Mouse (Mus musculus) hindbrain, embryonic 15.5 days (tissue): Measurements from ENCODE around the gene Fstl1. TPM values are rescaled to one million over a fixed set of nuclear protein-coding genes. Genes with fewer than 3 reads are reported as not detected.

Source experiments
- ATAC-seq: fragments of 200-750 bp; cut with Nextera tagmentation; 2 replicates; pipeline ENCODE4 v1.8.0; 2017; ENCODE audit warnings: low read depth, moderate number of reproducible peaks, moderate TSS enrichment; ENCODE audit not compliant: low FRiP score
- H3K27ac ChIP-seq: fragments of 300-500 bp; sonication (generic); replicated peaks from 2 replicates; pipeline ENCODE4 v1.5.1; 2015; ENCODE audit warnings: mild to moderate bottlenecking, inconsistent platforms
- H3K27me3 ChIP-seq: fragments of 300-500 bp; sonication (generic); 2 replicates; pipeline ENCODE4 v1.6.1; 2015; ENCODE audit warnings: control low read depth, inconsistent platforms
- H3K36me3 ChIP-seq: fragments of 300-500 bp; sonication (generic); 2 replicates; pipeline ENCODE4 v1.6.1; 2015; ENCODE audit warnings: control low read depth, inconsistent platforms
- H3K4me1 ChIP-seq: fragments of 300-500 bp; sonication (generic); replicated peaks from 2 replicates; pipeline ENCODE4 v1.6.1; 2015; ENCODE audit warnings: control low read depth, inconsistent platforms
- H3K4me2 ChIP-seq: fragments of 300-500 bp; sonication (generic); 2 replicates; pipeline ENCODE4 v1.6.1; 2015; ENCODE audit warnings: moderate library complexity, mild to moderate bottlenecking, inconsistent platforms
- H3K4me3 ChIP-seq: fragments of 300-500 bp; sonication (generic); 2 replicates; pipeline ENCODE4 v1.5.1; 2015; ENCODE audit warnings: mild to moderate bottlenecking, inconsistent platforms
- H3K9ac ChIP-seq: fragments of 300-500 bp; sonication (generic); 2 replicates; pipeline ENCODE4 v1.6.1; 2015; ENCODE audit warnings: inconsistent platforms
- H3K9me3 ChIP-seq: fragments of 300-500 bp; sonication (generic); 2 replicates; pipeline ENCODE4 v1.6.1; 2016; ENCODE audit warnings: control low read depth, inconsistent platforms
- WGBS: fragments of 180-500 bp; shearing (Covaris S2); methylation state at CpG from one replicate; pipeline ENCODE4 v1.1.7; 2015; 5-methylcytosine and 5-hydroxymethylcytosine counted together
- polyA plus RNA-seq: library from polyadenylated mRNA; unstranded; fragments of >200 nt; fragmentation: Nextera tagmentation; extraction: Ambion mirVana; gene quantifications from 2 replicates; pipeline ENCODE4 v1.2.1, GENCODE M21; 2015

Gene Fstl1
- polyA plus RNA-seq, 1 experiment from 2014 or later = 92.7 TPM

DNA sequence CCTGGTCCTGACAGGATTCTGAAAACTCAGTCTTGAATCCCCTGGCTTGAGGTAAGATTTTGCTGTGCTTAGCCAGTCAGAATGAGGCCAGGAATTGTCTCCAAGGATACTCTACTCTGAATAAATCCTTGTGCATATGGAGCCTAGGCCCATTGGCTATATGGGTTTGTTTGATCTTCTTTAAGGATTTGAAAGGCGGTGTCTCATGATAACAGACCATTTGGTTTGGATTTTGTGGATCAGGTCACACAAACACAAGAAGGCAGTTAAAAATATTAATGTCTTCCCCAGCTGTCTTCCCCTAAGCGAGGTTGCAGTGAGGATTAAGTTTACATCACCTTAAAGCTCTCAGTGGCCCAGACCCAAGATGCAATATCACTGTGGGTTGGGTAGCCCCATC, 65.8 kb downstream of the Fstl1 start:
- no peaks in the 10 kb centered on the region for H3K27me3 ChIP-seq

DNA sequence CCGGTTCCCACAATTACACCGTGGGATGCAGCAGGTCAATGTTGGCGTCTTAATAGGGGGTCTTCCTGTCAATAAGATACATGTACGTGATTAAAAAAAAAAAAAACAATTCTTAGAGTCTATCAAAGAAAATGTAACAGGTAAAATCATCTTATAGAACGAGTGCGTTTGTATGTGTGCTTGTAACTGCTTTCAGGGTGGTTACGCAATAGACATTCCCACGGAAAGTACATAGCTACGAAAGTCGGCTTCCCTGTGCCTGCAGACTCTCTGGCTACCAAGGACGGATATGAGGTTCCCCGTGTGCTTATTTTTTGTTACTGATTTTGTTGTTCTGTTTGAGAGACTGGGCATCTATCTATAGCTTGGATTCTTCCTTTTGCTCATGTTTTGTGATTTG, 67.1 kb downstream of the Fstl1 start:
- WGBS = 90% methylated on average over 12 of the region's 12 CpGs
- ATAC-seq = no peak
- H3K4me2 ChIP-seq = no peak overlapping the region

More for the DNA sequence above, 65.8 kb downstream of the Fstl1 start:
- Histone ChIP-seq H3K9ac (no peak overlapping the region), H3K4me3 (no peak overlapping the region), H3K4me1 (no peaks in the 10 kb centered on the region), H3K9me3 (no peaks in the 10 kb centered on the region), H3K27ac (no peak overlapping the region), H3K36me3 (no peaks in the 10 kb centered on the region), H3K4me2 (no peak overlapping the region)
- no peak for ATAC-seq
- WGBS = 86% methylated on average over 2 of the region's 2 CpGs

GRCm38 (mm10) chr16:37845202-37845925, 68.7 kb downstream of the Fstl1 start:
- no peak overlapping the region for H3K27ac ChIP-seq
- H3K4me2 ChIP-seq = no peak overlapping the region
- H3K4me1 ChIP-seq = no peaks in the 10 kb centered on the region
- ATAC-seq = no peak
- no peak overlapping the region for H3K9ac ChIP-seq
- no peaks in the 10 kb centered on the region for H3K9me3 ChIP-seq
- no peak overlapping the region for H3K4me3 ChIP-seq
- H3K36me3 ChIP-seq = no peaks in the 10 kb centered on the region
- no peaks in the 10 kb centered on the region for H3K27me3 ChIP-seq
- WGBS = 86% methylated on average over 7 of the region's 7 CpGs

More for the DNA sequence above, 67.1 kb downstream of the Fstl1 start:
- no peaks in the 10 kb centered on the region for H3K36me3 ChIP-seq
- no peaks in the 10 kb centered on the region for H3K9me3 ChIP-seq
- H3K27me3 ChIP-seq = no peaks in the 10 kb centered on the region
- no peak overlapping the region for H3K9ac ChIP-seq
- no peaks in the 10 kb centered on the region for H3K4me1 ChIP-seq
- no peak overlapping the region for H3K4me3 ChIP-seq
- H3K27ac ChIP-seq = no peak overlapping the region

DNA sequence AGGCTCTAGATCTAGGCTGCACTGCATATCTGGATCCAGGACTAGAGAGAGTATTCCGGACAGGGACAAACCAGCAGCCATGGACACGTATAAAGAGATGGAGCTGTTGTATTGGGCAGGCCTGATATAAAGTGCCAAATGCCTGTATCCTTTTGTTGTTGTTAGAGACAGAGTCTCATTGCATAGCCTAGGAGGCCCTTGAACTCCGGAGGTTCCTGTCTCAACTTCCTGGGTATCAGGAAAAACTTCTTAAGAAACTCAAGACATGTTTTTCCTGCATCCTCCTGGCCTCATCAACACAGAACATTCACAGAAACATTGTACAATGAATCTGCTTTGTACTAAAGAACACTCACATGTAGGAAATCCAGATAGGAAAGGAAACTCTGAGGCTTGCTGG, 70.4 kb downstream of the Fstl1 start:
- Histone ChIP-seq H3K27ac (no peak overlapping the region), H3K4me2 (no peak overlapping the region), H3K4me1 (no peaks in the 10 kb centered on the region), H3K36me3 (no peaks in the 10 kb centered on the region), H3K9ac (no peak overlapping the region), H3K4me3 (no peak overlapping the region), H3K9me3 (no peaks in the 10 kb centered on the region), H3K27me3 (no peaks in the 10 kb centered on the region)
- ATAC-seq = no peak
- 89% methylated on average over 3 of the region's 3 CpGs for WGBS

GRCm38 (mm10) chr16:37851366-37851765, 74.7 kb downstream of the Fstl1 start:
- ATAC-seq = no peak
- Histone ChIP-seq H3K9ac (no peak overlapping the region), H3K4me2 (no peak overlapping the region), H3K27me3 (no peaks in the 10 kb centered on the region), H3K9me3 (no peaks in the 10 kb centered on the region), H3K27ac (no peak overlapping the region), H3K4me3 (no peak overlapping the region), H3K4me1 (0 out of 2 replicates have a peak, but pooled peaks cover 4% of the 10 kb centered on the region), H3K36me3 (no peaks in the 10 kb centered on the region)
- WGBS = 60% methylated on average over 5 of the region's 5 CpGs

- no peak overlapping the region for H3K4me2 ChIP-seq
- no peaks in the 10 kb centered on the region for H3K36me3 ChIP-seq
- H3K4me3 ChIP-seq = no peak overlapping the region
- H3K27ac ChIP-seq = no peak overlapping the region
- WGBS = 52% methylated on average over 9 of the region's 9 CpGs
- H3K9ac ChIP-seq = no peak overlapping the region
- H3K4me1 ChIP-seq = 0 out of 2 replicates have a peak, but pooled peaks cover 4% of the 10 kb centered on the region
- no peak for ATAC-seq
- H3K27me3 ChIP-seq = no peaks in the 10 kb centered on the region
- H3K9me3 ChIP-seq = no peaks in the 10 kb centered on the region
These were observed 76.6 kb downstream of the Fstl1 start for GRCm38 (mm10) chr16:37853279-37853678.

DNA sequence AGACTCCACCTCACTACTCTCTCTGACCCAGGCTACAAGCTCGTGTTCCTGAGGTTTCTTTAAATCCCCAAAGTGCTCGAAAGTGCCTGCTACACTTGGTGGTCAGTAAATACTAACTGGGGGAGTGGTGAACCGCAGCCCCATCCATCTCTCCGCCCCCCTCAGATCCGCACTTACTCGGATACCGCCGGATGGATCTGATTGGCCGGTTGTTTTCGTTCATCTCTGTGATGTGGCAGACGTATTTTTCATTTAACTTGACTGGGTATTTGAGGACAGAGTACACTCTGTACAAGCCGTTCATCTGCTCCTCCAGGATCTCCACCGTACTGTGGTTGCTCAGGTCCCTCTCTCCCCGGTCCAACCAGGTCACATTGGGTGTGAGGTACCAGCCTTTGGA, 77.4 kb downstream of the Fstl1 start:
- no peaks in the 10 kb centered on the region for H3K36me3 ChIP-seq
- H3K4me2 ChIP-seq = no peak overlapping the region
- H3K9me3 ChIP-seq = no peaks in the 10 kb centered on the region
- H3K4me1 ChIP-seq = 0 out of 2 replicates have a peak, but pooled peaks cover 4% of the 10 kb centered on the region
- H3K4me3 ChIP-seq = no peak overlapping the region
- no peak overlapping the region for H3K27ac ChIP-seq
- no peaks in the 10 kb centered on the region for H3K27me3 ChIP-seq
- no peak for ATAC-seq
- no peak overlapping the region for H3K9ac ChIP-seq
- 78% methylated on average over 14 of the region's 14 CpGs for WGBS

GRCm38 (mm10) chr16:37854593-37854992, 77.9 kb downstream of the Fstl1 start:
- no peak overlapping the region for H3K4me3 ChIP-seq
- 0 out of 2 replicates have a peak, but pooled peaks cover 4% of the 10 kb centered on the region for H3K4me1 ChIP-seq
- H3K4me2 ChIP-seq = no peak overlapping the region
- no peaks in the 10 kb centered on the region for H3K9me3 ChIP-seq
- ATAC-seq = no peak
- WGBS = 79% methylated on average over 5 of the region's 5 CpGs
- no peaks in the 10 kb centered on the region for H3K27me3 ChIP-seq
- no peak overlapping the region for H3K27ac ChIP-seq
- no peak overlapping the region for H3K9ac ChIP-seq
- no peaks in the 10 kb centered on the region for H3K36me3 ChIP-seq

GRCm38 (mm10) chr16:37855583-37855982, 78.9 kb downstream of the Fstl1 start:
- 0 out of 2 replicates have a peak, but pooled peaks cover 4% of the 10 kb centered on the region for H3K4me1 ChIP-seq
- ATAC-seq = no peak
- no peak overlapping the region for H3K4me2 ChIP-seq
- H3K9ac ChIP-seq = no peak overlapping the region
- H3K27ac ChIP-seq = no peak overlapping the region
- no peak overlapping the region for H3K4me3 ChIP-seq
- no peaks in the 10 kb centered on the region for H3K9me3 ChIP-seq
- 85% methylated on average over 8 of the region's 8 CpGs for WGBS
- H3K36me3 ChIP-seq = no peaks in the 10 kb centered on the region
- H3K27me3 ChIP-seq = no peaks in the 10 kb centered on the region

DNA sequence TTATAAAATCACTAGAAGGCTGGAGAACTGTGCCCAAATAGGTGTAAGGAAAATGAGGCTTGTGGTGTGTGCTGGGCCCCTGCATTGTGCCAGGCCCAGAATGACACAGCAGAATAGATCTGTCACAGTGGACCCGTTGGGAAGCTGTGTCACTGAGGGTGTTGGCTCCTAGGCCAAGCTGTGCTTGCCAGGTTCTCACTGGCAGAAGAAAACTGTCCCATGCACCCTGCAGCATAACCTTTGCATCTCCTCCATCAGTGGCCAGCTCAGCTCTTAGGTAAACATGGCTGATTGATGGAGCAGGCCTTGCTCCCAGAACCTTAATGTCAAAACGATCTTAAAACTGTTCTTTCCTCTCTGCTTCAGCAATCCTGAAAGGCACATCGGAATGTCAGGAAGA, 79.7 kb downstream of the Fstl1 start:
- no peak overlapping the region for H3K27ac ChIP-seq
- no peak for ATAC-seq
- no peak overlapping the region for H3K4me3 ChIP-seq
- no peak overlapping the region for H3K9ac ChIP-seq
- H3K4me2 ChIP-seq = no peak overlapping the region
- no peaks in the 10 kb centered on the region for H3K36me3 ChIP-seq
- WGBS = 74% methylated on average over 3 of the region's 3 CpGs
- no peaks in the 10 kb centered on the region for H3K9me3 ChIP-seq
- H3K27me3 ChIP-seq = no peaks in the 10 kb centered on the region
- 0 out of 2 replicates have a peak, but pooled peaks cover 4% of the 10 kb centered on the region for H3K4me1 ChIP-seq

DNA sequence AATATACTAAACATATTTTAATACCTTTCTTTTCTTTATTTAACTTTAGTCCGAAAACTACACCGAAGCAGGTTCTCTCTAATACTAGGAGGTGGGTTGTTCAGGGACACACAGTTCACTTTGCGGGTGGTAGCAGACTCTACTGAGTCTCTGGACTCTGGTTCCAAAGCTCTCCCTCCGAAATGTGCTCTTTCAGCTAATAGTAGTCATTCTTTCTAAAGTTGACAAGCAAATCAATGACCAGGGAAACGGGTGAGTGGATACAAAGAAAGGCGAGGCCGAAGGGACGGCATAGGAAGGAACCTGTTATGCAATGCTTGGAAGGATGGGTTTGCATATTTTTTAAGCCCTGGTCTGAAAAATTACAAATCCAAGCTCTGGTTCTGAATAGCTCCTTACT, 80.8 kb downstream of the Fstl1 start:
- Histone ChIP-seq H3K36me3 (no peaks in the 10 kb centered on the region), H3K4me1 (0 out of 2 replicates have a peak, but pooled peaks cover 4% of the 10 kb centered on the region), H3K27me3 (no peaks in the 10 kb centered on the region), H3K4me3 (no peak overlapping the region), H3K9me3 (no peaks in the 10 kb centered on the region), H3K9ac (no peak overlapping the region), H3K4me2 (no peak overlapping the region), H3K27ac (no peak overlapping the region)
- ATAC-seq = no peak
- 51% methylated on average over 8 of the region's 8 CpGs for WGBS

- Histone ChIP-seq H3K27ac (no peak overlapping the region), H3K4me1 (no peaks in the 10 kb centered on the region), H3K4me2 (no peak overlapping the region), H3K9ac (no peak overlapping the region), H3K36me3 (no peaks in the 10 kb centered on the region), H3K4me3 (no peak overlapping the region), H3K9me3 (no peaks in the 10 kb centered on the region), H3K27me3 (no peaks in the 10 kb centered on the region)
- no peak for ATAC-seq
- WGBS = 79% methylated on average over 7 of the region's 7 CpGs
These were observed 83.5 kb downstream of the Fstl1 start for GRCm38 (mm10) chr16:37860213-37860612.

- H3K27ac ChIP-seq = no peak within 1 kb of the TSS
- no peak within 1 kb of the TSS for H3K4me3 ChIP-seq
- H3K4me1 ChIP-seq = no peaks in the 10 kb centered on the region
- no peak within 1 kb of the TSS for H3K4me2 ChIP-seq
- H3K9me3 ChIP-seq = no peaks in the 10 kb centered on the region
- no peak for ATAC-seq
- 86% methylated on average over 7 of the region's 7 CpGs for WGBS
- H3K27me3 ChIP-seq = no peaks in the 10 kb centered on the region
- H3K36me3 ChIP-seq = no peaks in the 10 kb centered on the region
- no peak within 1 kb of the TSS for H3K9ac ChIP-seq
These were observed 84.4 kb downstream of the Fstl1 start, which contains the start of gene Gm36028 for GRCm38 (mm10) chr16:37861029-37861428. Gene Gm36028 (minus strand): TSS chr16:37861146.
